Mouse (Mus musculus) embryonic fibroblast, embryonic 13.5 days (primary cell): Measurements from ENCODE around the gene Duox1. TPM values are rescaled to one million over a fixed set of nuclear protein-coding genes. Genes with fewer than 3 reads are reported as not detected.
"Not testable (repeated sequence)": the region's sequence is repeated elsewhere in the genome, so short reads cannot be mapped to it uniquely, and the experiment has no call there.

Source experiments
- H3K27ac ChIP-seq: 2 replicates; pipeline ENCODE4 v1.5.1; 2012; ENCODE audit warnings: low read length, control low read depth, inconsistent platforms; ENCODE audit not compliant: insufficient read depth
- H3K4me1 ChIP-seq: 2 replicates; pipeline ENCODE4 v1.6.1; 2011; ENCODE audit warnings: low read length; ENCODE audit not compliant: control insufficient read depth, insufficient read depth
- H3K4me3 ChIP-seq: 2 replicates; pipeline ENCODE4 v1.5.1; 2011; ENCODE audit warnings: mild to moderate bottlenecking, control low read depth, low read length; ENCODE audit not compliant: insufficient read depth
- CTCF ChIP-seq: IDR thresholded peaks from 2 replicates; pipeline ENCODE4 v1.5.1; 2011; ENCODE audit warnings: mild to moderate bottlenecking, control low read depth, low read length, moderate library complexity, borderline replicate concordance; ENCODE audit not compliant: insufficient read depth
- POLR2A ChIP-seq: IDR thresholded peaks from 2 replicates; pipeline ENCODE4 v1.6.1; 2011; ENCODE audit warnings: low read depth, mild to moderate bottlenecking, control low read depth, low read length, moderate library complexity
- polyA plus RNA-seq: library from polyadenylated mRNA; stranded (reverse); fragments of >200 nt; gene quantifications from 2 replicates; pipeline ENCODE4 v1.2.4, GENCODE M21; 2011; ENCODE audit warnings: low read depth; ENCODE audit not compliant: missing spikeins, insufficient read length

Gene Duox1
- polyA plus RNA-seq, 1 experiment = not detected

DNA sequence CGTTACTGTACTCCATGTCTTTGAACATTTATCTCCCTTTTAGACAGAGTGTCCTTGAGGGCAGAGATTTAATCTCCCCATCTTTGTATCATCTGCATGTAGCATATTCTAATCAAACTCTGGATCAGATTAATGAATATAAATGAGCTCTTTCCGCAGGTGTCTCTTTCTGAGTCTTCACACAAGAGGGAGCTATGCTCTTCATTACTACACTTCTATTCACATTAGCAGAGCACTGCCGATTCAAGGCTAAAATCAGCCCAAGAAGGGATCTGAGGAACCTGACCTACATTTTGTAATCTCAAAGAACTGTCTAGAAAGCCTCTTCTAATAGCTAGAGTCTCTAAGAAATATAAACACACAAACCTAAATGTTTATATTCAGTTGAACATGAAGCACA lies 5.8 kb upstream of the Duox1 start:
- H3K4me3 ChIP-seq = no peak overlapping the region
- TF ChIP-seq POLR2A (no peak), CTCF (no peak)
- H3K4me1 ChIP-seq = 0 out of 2 replicates have a peak, but pooled peaks cover 3% of the 10 kb centered on the region
- no peak overlapping the region for H3K27ac ChIP-seq

DNA sequence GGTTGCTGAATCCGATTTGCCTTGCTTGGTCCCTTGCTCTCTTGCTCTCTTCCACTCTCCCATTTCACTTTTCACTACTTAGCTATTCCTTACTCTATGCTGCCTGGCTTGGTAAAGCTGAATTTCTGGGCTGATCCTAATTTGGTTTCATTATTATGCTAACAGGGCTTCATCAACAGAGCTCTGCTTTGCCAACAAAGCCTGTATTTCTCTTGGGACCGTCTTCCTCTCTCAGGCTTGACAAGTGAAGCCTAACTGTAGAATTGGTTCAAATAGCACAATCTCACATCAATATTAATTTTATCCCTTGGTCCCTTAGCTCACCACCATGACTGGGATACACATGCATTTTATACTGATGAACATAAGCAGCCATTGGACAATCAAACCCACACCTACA lies 3.9 kb upstream of the Duox1 start:
- TF ChIP-seq POLR2A (no peak), CTCF (no peak)
- no peaks in the 10 kb centered on the region for H3K4me1 ChIP-seq
- H3K4me3 ChIP-seq = no peak overlapping the region
- no peak overlapping the region for H3K27ac ChIP-seq

DNA sequence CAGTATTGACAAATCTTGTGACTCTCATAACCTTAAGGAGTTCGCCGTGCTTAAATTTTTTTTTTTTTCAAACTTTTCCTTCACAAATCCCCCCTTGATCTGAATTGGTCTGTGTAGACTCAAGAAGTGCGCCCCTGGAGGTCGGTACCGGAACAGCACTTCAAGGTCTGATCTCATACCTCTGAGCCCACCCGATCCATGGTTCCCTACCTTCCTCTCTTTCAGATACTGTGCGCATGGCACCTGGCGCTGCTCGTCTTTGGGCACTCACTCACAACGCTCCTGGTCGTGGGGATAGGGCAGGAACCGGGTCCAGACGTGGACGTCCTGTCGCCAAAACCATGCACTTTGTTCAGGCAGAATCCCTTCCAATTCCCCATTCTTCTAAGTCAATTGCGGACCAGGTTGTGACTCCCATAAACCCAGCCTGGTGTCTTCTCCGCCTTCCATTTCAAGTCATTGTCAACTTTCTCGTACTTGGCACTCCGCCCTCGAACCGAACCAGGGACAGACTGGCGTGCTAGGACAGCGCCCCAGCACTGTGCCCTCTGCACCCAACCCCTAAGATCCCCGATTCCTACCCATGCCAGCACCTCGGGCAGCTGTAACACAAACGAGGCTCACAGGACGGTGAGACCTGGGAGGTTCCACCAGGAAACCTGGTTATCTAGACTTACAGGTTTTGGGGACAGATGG lies 2.6 kb upstream of the Duox1 start:
- TF ChIP-seq POLR2A = no peak
- peak; percentile 35 for TF ChIP-seq CTCF
- H3K27ac ChIP-seq = no peak overlapping the region

DNA sequence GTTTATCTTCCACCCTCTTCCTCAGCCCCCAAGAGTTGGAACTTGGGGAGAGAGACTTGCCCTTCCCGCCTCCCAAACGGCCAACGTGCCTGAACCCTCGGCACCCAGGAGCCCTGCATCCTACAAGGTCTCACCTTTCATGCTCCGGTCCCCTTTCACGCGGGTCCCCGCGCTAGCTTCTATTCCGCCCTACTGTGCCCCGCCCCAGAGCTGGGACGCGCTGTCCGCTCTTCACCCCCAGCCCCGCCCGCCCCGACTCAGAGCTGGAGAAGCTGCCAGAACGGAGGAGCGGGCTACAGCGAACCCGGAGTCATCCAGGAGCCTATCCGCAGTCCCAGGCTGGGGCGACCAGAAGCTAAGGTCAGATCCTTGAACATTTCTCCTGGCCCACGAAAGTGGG lies 1.9 kb upstream of the Duox1 start, which contains the start of gene Duoxa1:
Gene Duoxa1, minus strand, starts transcription at position 195 of the 400 bp plus-strand sequence.
- TF ChIP-seq POLR2A (no peak), CTCF (no peak)
- Histone ChIP-seq H3K4me1 (no peaks in the 10 kb centered on the region), H3K27ac (no peak within 1 kb of the TSS), H3K4me3 (no peak within 1 kb of the TSS)

More for the DNA sequence above, 2.6 kb upstream of the Duox1 start:
- Histone ChIP-seq H3K4me3 (no peak overlapping the region), H3K4me1 (no peaks in the 10 kb centered on the region)

DNA sequence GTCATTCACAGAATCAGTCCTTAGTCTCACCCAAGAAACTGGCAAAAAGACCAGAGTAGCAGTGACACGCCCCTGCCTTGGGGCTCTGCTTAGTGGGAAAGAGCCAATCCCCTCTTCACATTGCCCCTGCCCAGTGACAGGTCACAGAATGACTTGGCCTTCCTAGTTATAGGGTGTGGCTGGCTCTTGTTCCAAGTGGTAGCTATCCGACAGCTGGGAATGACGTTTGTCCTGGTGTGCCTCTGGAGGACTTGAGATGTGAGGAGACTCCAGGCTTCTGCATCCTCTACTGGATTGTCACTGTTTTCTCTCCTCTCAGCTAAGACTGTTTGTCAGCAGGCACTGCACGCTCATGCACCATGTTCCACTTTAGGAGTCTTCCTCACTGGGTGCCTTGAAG lies 1.9 kb downstream of the Duox1 start:
- Histone ChIP-seq H3K4me1 (no peaks in the 10 kb centered on the region), H3K4me3 (no peak overlapping the region), H3K27ac (no peak overlapping the region)
- no peak for TF ChIP-seq POLR2A
- no peak for TF ChIP-seq CTCF

DNA sequence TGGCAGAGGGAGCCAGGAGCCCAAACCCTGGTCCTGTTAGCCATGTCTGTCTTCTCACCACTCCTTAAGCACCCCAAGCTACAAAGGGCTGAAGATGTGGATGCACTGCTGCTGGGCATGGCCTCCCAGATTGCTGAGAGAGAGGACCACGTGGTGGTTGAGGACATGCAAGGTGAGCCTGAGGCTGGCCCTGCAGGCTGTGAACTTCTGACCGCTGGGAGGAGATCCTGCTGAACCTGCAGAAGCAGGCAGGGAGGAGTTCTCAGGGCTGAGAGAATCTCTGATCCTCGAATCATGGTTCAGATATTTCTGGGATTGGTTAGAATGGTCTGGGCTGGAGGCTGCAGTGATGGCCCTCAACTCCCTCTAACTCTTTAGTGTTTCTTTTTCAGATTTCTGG lies 8.5 kb downstream of the Duox1 start:
- no peak overlapping the region for H3K4me3 ChIP-seq
- H3K4me1 ChIP-seq = peaks cover 14% of the 10 kb centered on the region
- TF ChIP-seq CTCF (no peak), POLR2A (no peak)
- no peak overlapping the region for H3K27ac ChIP-seq

DNA sequence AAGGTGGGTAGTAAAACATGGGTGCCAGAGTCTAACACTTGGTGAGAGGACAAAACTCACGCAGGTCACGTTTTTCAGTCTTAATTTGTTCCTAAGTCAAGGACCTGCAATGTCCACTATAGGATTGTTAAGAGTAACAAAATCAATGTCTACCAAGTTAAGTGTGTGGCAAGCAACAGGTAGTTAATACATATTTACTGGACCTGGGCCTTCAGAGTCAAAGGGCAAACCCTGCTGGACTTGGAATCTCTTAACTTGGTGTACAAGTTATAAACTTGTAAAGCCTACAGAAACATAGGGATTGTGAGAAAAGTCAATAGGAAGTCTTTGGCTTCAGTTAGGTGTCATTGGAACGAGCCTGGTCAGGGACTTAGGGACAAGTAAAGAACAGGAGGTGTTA lies 9.1 kb downstream of the Duox1 start:
- TF ChIP-seq CTCF = no peak
- Histone ChIP-seq H3K4me1 (peaks cover 14% of the 10 kb centered on the region), H3K4me3 (no peak overlapping the region), H3K27ac (no peak overlapping the region)

DNA sequence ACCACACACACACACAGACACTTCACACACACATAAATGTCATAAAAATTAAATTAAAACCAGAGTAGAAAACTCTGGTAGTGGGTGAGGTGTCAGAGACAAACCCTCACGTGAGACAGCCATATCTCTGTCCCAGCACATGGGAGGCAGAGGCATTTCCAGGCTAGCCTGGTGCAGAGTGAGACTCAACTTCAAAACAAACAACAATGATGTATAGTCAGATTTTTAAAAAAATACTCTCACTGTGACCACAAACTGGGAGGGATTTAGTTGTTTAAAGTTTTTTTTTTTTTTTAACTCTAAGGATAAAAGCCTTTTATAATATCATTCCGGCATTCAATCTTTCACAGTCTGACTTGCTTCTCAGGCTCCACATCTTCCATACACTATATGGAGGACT lies 9.9 kb downstream of the Duox1 start:
- no peak for TF ChIP-seq CTCF
- no peak for TF ChIP-seq POLR2A
- no peak overlapping the region for H3K4me3 ChIP-seq
- 0 out of 2 replicates have a peak overlapping the region, but pooled peaks have one; percentile 20 for H3K27ac ChIP-seq
- peaks cover 14% of the 10 kb centered on the region for H3K4me1 ChIP-seq

DNA sequence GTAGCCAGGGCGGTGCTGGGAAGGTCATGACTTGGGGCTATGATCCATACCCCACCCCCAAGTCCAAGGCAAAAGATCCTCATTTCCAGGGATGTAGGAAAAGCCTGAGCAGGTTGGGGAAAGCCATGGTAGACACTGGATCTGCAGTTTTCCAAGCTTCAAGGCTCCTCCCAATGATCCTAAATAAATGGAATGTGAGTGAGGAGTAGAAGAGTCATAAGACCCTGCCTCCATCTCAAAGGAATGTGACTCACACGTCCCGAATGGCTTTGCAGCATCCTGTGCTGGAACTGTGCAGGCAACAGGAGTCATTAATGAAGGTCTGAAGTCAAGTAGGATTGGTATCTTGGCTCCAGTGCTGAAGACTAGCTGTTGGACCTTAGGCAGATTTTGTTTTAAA lies 12.5 kb downstream of the Duox1 start:
- no peak for TF ChIP-seq CTCF
- H3K4me1 ChIP-seq = peaks cover 14% of the 10 kb centered on the region
- H3K27ac ChIP-seq = peak overlapping the region; percentile 53; the same call in 1 of the 2 replicates
- H3K4me3 ChIP-seq = no peak overlapping the region

DNA sequence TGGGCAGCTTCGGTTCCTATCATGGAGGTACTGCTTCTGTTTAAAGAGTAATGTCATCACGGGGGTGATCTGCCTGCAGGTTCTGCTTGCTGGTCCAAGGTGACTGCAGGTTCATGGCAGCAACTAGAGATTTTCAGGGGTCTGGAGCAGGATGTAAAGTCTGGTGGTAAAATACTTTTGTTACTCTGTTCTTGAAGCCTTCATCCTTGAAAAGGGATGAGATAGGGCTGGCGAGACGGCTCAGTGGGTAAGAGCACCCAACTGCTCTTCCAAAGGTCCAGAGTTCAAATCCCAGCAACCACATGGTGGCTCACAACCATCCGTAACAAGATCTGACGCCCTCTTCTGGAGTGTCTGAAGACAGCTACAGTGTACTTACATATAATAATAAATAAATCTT lies 14.8 kb downstream of the Duox1 start:
- not testable (repeated sequence) for H3K4me3 ChIP-seq, H3K27ac ChIP-seq

DNA sequence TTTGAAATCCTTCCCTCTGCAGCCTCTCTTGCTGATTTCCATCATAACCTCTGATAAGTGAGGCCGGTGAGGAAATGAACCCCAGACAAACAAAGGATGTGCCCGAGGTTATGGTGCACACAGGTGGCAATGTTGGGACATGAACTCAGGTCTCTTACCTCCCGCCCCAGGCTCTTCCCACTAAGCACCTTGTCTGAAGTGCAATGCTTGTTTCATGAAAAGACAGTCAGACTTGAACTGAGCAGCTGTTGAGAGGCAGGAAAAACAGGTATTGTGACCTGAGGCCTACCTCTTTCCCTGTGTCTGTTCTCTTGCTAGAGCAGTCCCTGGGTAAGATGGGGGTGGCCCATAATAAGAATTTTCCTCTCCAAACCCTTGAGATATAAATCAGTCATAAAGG lies 16.8 kb downstream of the Duox1 start:
- H3K27ac ChIP-seq = no peak overlapping the region
- TF ChIP-seq CTCF (no peak), POLR2A (no peak)
- H3K4me3 ChIP-seq = no peak overlapping the region
- H3K4me1 ChIP-seq = peaks cover 6% of the 10 kb centered on the region; the same call in 1 of the 2 replicates

More for the DNA sequence above, 14.8 kb downstream of the Duox1 start:
- H3K4me1 ChIP-seq = not testable (repeated sequence)
